Mouse (Mus musculus) brown adipose tissue, adult 24 weeks (tissue): ENCODE measurements around the gene Syne3. TPM values are rescaled to one million over a fixed set of nuclear protein-coding genes. Genes with fewer than 3 reads are reported as not detected.

Experiments
- H3K27ac ChIP-seq: fragments of 200-500 bp; replicated peaks from 2 replicates; pipeline ENCODE4 v1.5.1; 2012; ENCODE audit warnings: low read depth, mild to moderate bottlenecking, low read length
- H3K4me1 ChIP-seq: fragments of 200-500 bp; 2 replicates; pipeline ENCODE4 v1.6.1; 2012; ENCODE audit warnings: low read length, mixed read lengths; ENCODE audit not compliant: control insufficient read depth, insufficient read depth, insufficient read length
- H3K4me3 ChIP-seq: fragments of 200-500 bp; 2 replicates; pipeline ENCODE4 v1.5.1; 2012; ENCODE audit warnings: low read depth, mild to moderate bottlenecking, low read length, moderate library complexity; ENCODE audit not compliant: insufficient read depth
- polyA plus RNA-seq: library from polyadenylated mRNA; stranded (reverse); fragments of >200 nt; gene quantifications from 2 replicates; pipeline ENCODE4 v1.2.4, GENCODE M21; 2012; ENCODE audit not compliant: missing spikeins, insufficient read depth, insufficient read length

Syne3 gene
- polyA plus RNA-seq, 1 experiment: 3.3 TPM

- Histone ChIP-seq H3K4me3 (no peak overlapping the region), H3K27ac (no peak overlapping the region), H3K4me1 (peaks cover 10% of the 10 kb centered on the region)
These were observed 32.7 kb downstream of the Syne3 start for GRCm38 (mm10) chr12:104976903-104977302.

- no peak overlapping the region for H3K27ac ChIP-seq
- peaks cover 6% of the 10 kb centered on the region for H3K4me1 ChIP-seq
- H3K4me3 ChIP-seq: no peak overlapping the region
These were observed 33.2 kb downstream of the Syne3 start for GRCm38 (mm10) chr12:104976331-104976817.

- Histone ChIP-seq H3K4me1 (0 out of 2 replicates have a peak, but pooled peaks cover 2% of the 10 kb centered on the region), H3K4me3 (no peak overlapping the region), H3K27ac (no peak overlapping the region)
These were observed 36.7 kb downstream of the Syne3 start for GRCm38 (mm10) chr12:104972860-104973259.

GRCm38 (mm10) chr12:104969618-104970017 lies 40.0 kb downstream of the Syne3 start:
- H3K4me1 ChIP-seq: 0 out of 2 replicates have a peak, but pooled peaks cover 2% of the 10 kb centered on the region
- no peak overlapping the region for H3K27ac ChIP-seq
- no peak overlapping the region for H3K4me3 ChIP-seq

- Histone ChIP-seq H3K4me1 (0 out of 2 replicates have a peak, but pooled peaks cover 2% of the 10 kb centered on the region), H3K4me3 (no peak overlapping the region), H3K27ac (no peak overlapping the region)
These were observed 40.4 kb downstream of the Syne3 start for GRCm38 (mm10) chr12:104969177-104969576.

GRCm38 (mm10) chr12:104964953-104965911 lies 44.4 kb downstream of the Syne3 start:
- Histone ChIP-seq H3K4me1 (0 out of 2 replicates have a peak, but pooled peaks cover 2% of the 10 kb centered on the region), H3K4me3 (no peak overlapping the region), H3K27ac (no peak overlapping the region)

- no peak overlapping the region for H3K27ac ChIP-seq
- no peaks in the 10 kb centered on the region for H3K4me1 ChIP-seq
- no peak overlapping the region for H3K4me3 ChIP-seq
These were observed 49.2 kb downstream of the Syne3 start for GRCm38 (mm10) chr12:104960421-104960820.

- H3K27ac ChIP-seq: no peak overlapping the region
- H3K4me3 ChIP-seq: no peak overlapping the region
- H3K4me1 ChIP-seq: no peaks in the 10 kb centered on the region
These were observed 49.6 kb downstream of the Syne3 start for GRCm38 (mm10) chr12:104959966-104960365.

GRCm38 (mm10) chr12:104958263-104958662 lies 51.3 kb downstream of the Syne3 start:
- H3K4me3 ChIP-seq: no peak overlapping the region
- no peak overlapping the region for H3K27ac ChIP-seq

GRCm38 (mm10) chr12:104957165-104957564 lies 52.4 kb downstream of the Syne3 start:
- Histone ChIP-seq H3K27ac (no peak overlapping the region), H3K4me3 (no peak overlapping the region), H3K4me1 (no peaks in the 10 kb centered on the region)

More at GRCm38 (mm10) chr12:104958263-104958662, 51.3 kb downstream of the Syne3 start:
- no peaks in the 10 kb centered on the region for H3K4me1 ChIP-seq

- Histone ChIP-seq H3K4me3 (no peak overlapping the region), H3K27ac (no peak overlapping the region), H3K4me1 (no peaks in the 10 kb centered on the region)
These were observed 53.2 kb downstream of the Syne3 start for GRCm38 (mm10) chr12:104956406-104956805.

- no peak overlapping the region for H3K27ac ChIP-seq
- no peaks in the 10 kb centered on the region for H3K4me1 ChIP-seq
- H3K4me3 ChIP-seq: no peak overlapping the region
These were observed 54.4 kb downstream of the Syne3 start for GRCm38 (mm10) chr12:104955003-104955800.

GRCm38 (mm10) chr12:104953941-104954340 lies 55.7 kb downstream of the Syne3 start:
- H3K27ac ChIP-seq: no peak overlapping the region
- H3K4me1 ChIP-seq: no peaks in the 10 kb centered on the region

GRCm38 (mm10) chr12:104952458-104952857 lies 57.2 kb downstream of the Syne3 start:
- no peak overlapping the region for H3K4me3 ChIP-seq
- no peak overlapping the region for H3K27ac ChIP-seq

More at GRCm38 (mm10) chr12:104953941-104954340, 55.7 kb downstream of the Syne3 start:
- no peak overlapping the region for H3K4me3 ChIP-seq

GRCm38 (mm10) chr12:104947911-104948310 lies 61.7 kb downstream of the Syne3 start:
- no peaks in the 10 kb centered on the region for H3K4me1 ChIP-seq
- H3K27ac ChIP-seq: no peak overlapping the region
- no peak overlapping the region for H3K4me3 ChIP-seq

More at GRCm38 (mm10) chr12:104952458-104952857, 57.2 kb downstream of the Syne3 start:
- H3K4me1 ChIP-seq: no peaks in the 10 kb centered on the region
